Mouse (Mus musculus) left cerebral cortex, adult 8-10 months (tissue): ENCODE data around the gene Tmeff1. TPM values are rescaled to one million over a fixed set of nuclear protein-coding genes. Genes with fewer than 3 reads are reported as not detected.
A peak's percentile ranks its signal among the peaks of the same experiment; 100 is the strongest.

ENCODE experiments used
- DNase-seq, 2 experiments: peaks; one replicate each; pipeline ENCODE4 v3.0.0; 2022; ENCODE audit warnings: low spot score in 2 of 2
- total RNA-seq, 4 experiments: library from RNA; stranded (reverse); gene quantifications; 2 replicates each; pipeline ENCODE4 v1.2.4; 2022

The Tmeff1 gene
- total RNA-seq, 4 experiments from 2014 or later: 116 to 134 (median 123) TPM

- DNase-seq: no peak
Measured at GRCm38 (mm10) chr4:48564962-48565361, 20.0 kb upstream of the Tmeff1 start.

GRCm38 (mm10) chr4:48576361-48576760, 8.6 kb upstream of the Tmeff1 start:
- no peak for DNase-seq

GRCm38 (mm10) chr4:48577831-48578230, 7.1 kb upstream of the Tmeff1 start:
- DNase-seq: no peak

- no peak for DNase-seq
Measured at GRCm38 (mm10) chr4:48578399-48578798, 6.6 kb upstream of the Tmeff1 start.

GRCm38 (mm10) chr4:48579475-48580110, 5.4 kb upstream of the Tmeff1 start:
- no peak for DNase-seq

- no peak for DNase-seq
Measured at GRCm38 (mm10) chr4:48581201-48581600, 3.8 kb upstream of the Tmeff1 start.

GRCm38 (mm10) chr4:48581993-48582392, 3.0 kb upstream of the Tmeff1 start:
- DNase-seq: no peak

- no peak for DNase-seq
Measured at GRCm38 (mm10) chr4:48582941-48583340, 2.0 kb upstream of the Tmeff1 start.

- peak in 1 of 2 experiments; percentile 41 for DNase-seq
Measured at GRCm38 (mm10) chr4:48585241-48586098, 496 bp downstream of the Tmeff1 start.

- peak in 1 of 2 experiments; percentile 42 for DNase-seq
Measured at GRCm38 (mm10) chr4:48586099-48586821, 1.3 kb downstream of the Tmeff1 start.

- no peak for DNase-seq
Measured at GRCm38 (mm10) chr4:48587526-48587925, 2.6 kb downstream of the Tmeff1 start.

- no peak for DNase-seq
Measured at GRCm38 (mm10) chr4:48588576-48588975, 3.6 kb downstream of the Tmeff1 start.

- DNase-seq: no peak
Measured at GRCm38 (mm10) chr4:48590862-48591261, 5.9 kb downstream of the Tmeff1 start.

- no peak for DNase-seq
Measured at GRCm38 (mm10) chr4:48591390-48591789, 6.4 kb downstream of the Tmeff1 start.

GRCm38 (mm10) chr4:48592328-48592727, 7.4 kb downstream of the Tmeff1 start:
- DNase-seq: no peak

- DNase-seq: no peak
Measured at GRCm38 (mm10) chr4:48592844-48593243, 7.9 kb downstream of the Tmeff1 start.

- DNase-seq: no peak
Measured at GRCm38 (mm10) chr4:48596111-48596510, 11.1 kb downstream of the Tmeff1 start.

- DNase-seq: no peak
Measured at GRCm38 (mm10) chr4:48605650-48606049, 20.7 kb downstream of the Tmeff1 start.

GRCm38 (mm10) chr4:48609485-48609884, 24.5 kb downstream of the Tmeff1 start:
- DNase-seq: peak in 1 of 2 experiments; percentile 64

- DNase-seq: no peak
Measured at GRCm38 (mm10) chr4:48610251-48610650, 25.3 kb downstream of the Tmeff1 start.

GRCm38 (mm10) chr4:48615483-48615882, 30.5 kb downstream of the Tmeff1 start:
- DNase-seq: no peak

GRCm38 (mm10) chr4:48617201-48617600, 32.2 kb downstream of the Tmeff1 start:
- no peak for DNase-seq
